Mouse (Mus musculus) embryonic facial prominence, embryonic 15.5 days (tissue): ENCODE results near the gene Hnf4a. TPM values are rescaled to one million over a fixed set of nuclear protein-coding genes. Genes with fewer than 3 reads are reported as not detected.
A peak's percentile ranks its signal among the peaks of the same experiment; 100 is the strongest.

Source experiments
- ATAC-seq: fragments of 200-750 bp; cut with Nextera tagmentation; 2 replicates; pipeline ENCODE4 v1.8.0; 2017; ENCODE audit warnings: low read depth, moderate TSS enrichment; ENCODE audit not compliant: insufficient number of reproducible peaks, low FRiP score, low TSS enrichment
- H3K27ac ChIP-seq: fragments of 300-500 bp; sonication (generic); replicated peaks from 2 replicates; pipeline ENCODE4 v1.5.1; 2015; ENCODE audit warnings: mild to moderate bottlenecking, inconsistent platforms
- H3K27me3 ChIP-seq: fragments of 300-500 bp; sonication (generic); 2 replicates; pipeline ENCODE4 v1.6.1; 2015; ENCODE audit warnings: inconsistent platforms
- H3K36me3 ChIP-seq: fragments of 300-500 bp; sonication (generic); 2 replicates; pipeline ENCODE4 v1.6.1; 2015; ENCODE audit warnings: mild to moderate bottlenecking, inconsistent platforms
- H3K4me1 ChIP-seq: fragments of 300-500 bp; sonication (generic); 2 replicates; pipeline ENCODE4 v1.6.1; 2015; ENCODE audit warnings: inconsistent platforms
- H3K4me2 ChIP-seq: fragments of 300-500 bp; sonication (generic); replicated peaks from 2 replicates; pipeline ENCODE4 v1.6.1; 2015; ENCODE audit warnings: mild to moderate bottlenecking, inconsistent platforms
- H3K4me3 ChIP-seq: fragments of 300-500 bp; sonication (generic); replicated peaks from 2 replicates; pipeline ENCODE4 v1.5.1; 2015; ENCODE audit warnings: mild to moderate bottlenecking, inconsistent platforms
- H3K9ac ChIP-seq: fragments of 300-500 bp; sonication (generic); 2 replicates; pipeline ENCODE4 v1.6.1; 2015; ENCODE audit warnings: inconsistent platforms
- H3K9me3 ChIP-seq: fragments of 300-500 bp; sonication (generic); replicated peaks from 2 replicates; pipeline ENCODE4 v1.6.1; 2016; ENCODE audit warnings: inconsistent platforms
- WGBS: fragments of 180-500 bp; shearing (Covaris S2); methylation state at CpG from one replicate; pipeline ENCODE4 v1.1.7; 2015; 5-methylcytosine and 5-hydroxymethylcytosine counted together
- polyA plus RNA-seq: library from polyadenylated mRNA; unstranded; fragments of >200 nt; fragmentation: Nextera tagmentation; extraction: Ambion mirVana; gene quantifications from 2 replicates; pipeline ENCODE4 v1.2.1, GENCODE M21; 2015

The Hnf4a gene
- polyA plus RNA-seq, 1 experiment from 2014 or later: not detected

DNA sequence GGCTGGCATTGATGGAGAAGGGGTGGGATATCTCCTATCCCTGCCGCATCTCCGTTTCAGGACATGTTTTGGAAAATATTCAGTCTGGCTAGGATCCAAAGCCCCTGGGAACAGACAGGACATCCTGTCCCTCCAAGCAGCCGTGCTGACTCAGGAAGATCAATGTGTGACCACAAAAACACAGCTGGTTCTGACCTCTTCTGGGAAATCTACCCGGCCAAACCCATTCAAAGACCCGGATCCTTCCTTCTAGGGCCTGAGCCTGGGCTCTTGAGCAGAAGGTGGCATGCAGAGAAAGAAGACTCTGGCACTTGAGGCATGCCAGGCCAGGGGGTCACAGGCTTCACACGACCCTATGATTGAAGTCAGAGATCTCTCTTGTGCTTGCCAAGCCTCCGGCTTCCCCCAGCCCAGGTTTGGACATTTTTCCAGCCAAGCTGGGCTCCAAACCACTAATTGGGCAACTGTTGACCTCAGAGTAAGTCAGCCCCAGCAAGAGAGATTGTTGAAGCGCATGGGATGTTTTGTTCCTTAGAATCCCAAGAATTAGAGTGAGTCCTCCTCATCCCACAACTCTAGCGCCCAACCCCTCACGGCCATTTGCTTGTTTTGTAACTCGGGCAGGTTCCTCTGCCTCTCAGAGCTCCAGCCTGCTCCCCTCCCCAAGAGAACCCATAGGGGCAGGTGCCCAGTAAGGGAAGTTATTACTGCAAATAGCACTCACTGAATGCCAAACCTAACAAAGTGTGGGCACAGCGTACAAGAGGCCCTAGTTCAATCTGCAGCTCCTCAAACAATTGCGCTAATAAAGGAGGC, 89.7 kb downstream of the Hnf4a start:
- ATAC-seq: peak; percentile 45; the same call in 1 of the 2 replicates
- Histone ChIP-seq H3K4me2 (no peak overlapping the region), H3K36me3 (no peaks in the 10 kb centered on the region), H3K9me3 (no peaks in the 10 kb centered on the region), H3K27ac (peak overlapping the region; percentile 22; the same call in 1 of the 2 replicates), H3K27me3 (no peaks in the 10 kb centered on the region), H3K4me3 (no peak overlapping the region), H3K4me1 (peaks cover 12% of the 10 kb centered on the region; the same call in 1 of the 2 replicates), H3K9ac (no peak overlapping the region)
- 62% methylated on average over 13 of the region's 13 CpGs for WGBS

GRCm38 (mm10) chr2:163596873-163597155, 90.2 kb downstream of the Hnf4a start:
- Histone ChIP-seq H3K36me3 (no peaks in the 10 kb centered on the region), H3K9ac (no peak overlapping the region), H3K4me1 (peaks cover 16% of the 10 kb centered on the region; the same call in 1 of the 2 replicates), H3K27ac (no peak overlapping the region), H3K4me3 (no peak overlapping the region), H3K4me2 (no peak overlapping the region), H3K27me3 (no peaks in the 10 kb centered on the region), H3K9me3 (no peaks in the 10 kb centered on the region)
- 72% methylated on average over 3 of the region's 3 CpGs for WGBS
- no peak for ATAC-seq

GRCm38 (mm10) chr2:163597661-163598060, 91.1 kb downstream of the Hnf4a start:
- Histone ChIP-seq H3K27me3 (no peaks in the 10 kb centered on the region), H3K4me1 (peaks cover 16% of the 10 kb centered on the region; the same call in 1 of the 2 replicates), H3K4me2 (no peak overlapping the region), H3K4me3 (no peak overlapping the region), H3K9ac (no peak overlapping the region), H3K36me3 (no peaks in the 10 kb centered on the region), H3K9me3 (no peaks in the 10 kb centered on the region), H3K27ac (no peak overlapping the region)
- 45% methylated on average over 4 of the region's 4 CpGs for WGBS
- no peak for ATAC-seq

DNA sequence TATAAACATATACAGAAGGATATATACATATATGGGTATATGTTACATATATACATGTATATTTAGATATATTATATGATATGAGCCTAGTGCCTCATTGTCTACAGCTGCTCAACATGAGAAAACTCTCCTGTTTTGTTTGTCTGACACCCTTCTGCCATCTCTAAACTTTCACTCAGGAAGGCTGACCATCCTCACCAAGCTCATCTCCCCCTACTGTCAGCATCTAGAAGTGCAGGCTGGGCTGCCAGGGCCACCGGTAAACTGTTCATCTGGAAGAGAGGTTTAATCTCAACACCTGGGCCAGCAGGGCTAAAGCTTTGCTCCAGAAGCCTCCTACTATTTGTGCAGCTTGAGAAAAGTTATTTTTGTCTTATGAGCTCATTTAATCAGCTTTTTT, 92.6 kb downstream of the Hnf4a start:
- WGBS: 0% methylated on average over 1 of the region's 1 CpGs
- ATAC-seq: no peak

DNA sequence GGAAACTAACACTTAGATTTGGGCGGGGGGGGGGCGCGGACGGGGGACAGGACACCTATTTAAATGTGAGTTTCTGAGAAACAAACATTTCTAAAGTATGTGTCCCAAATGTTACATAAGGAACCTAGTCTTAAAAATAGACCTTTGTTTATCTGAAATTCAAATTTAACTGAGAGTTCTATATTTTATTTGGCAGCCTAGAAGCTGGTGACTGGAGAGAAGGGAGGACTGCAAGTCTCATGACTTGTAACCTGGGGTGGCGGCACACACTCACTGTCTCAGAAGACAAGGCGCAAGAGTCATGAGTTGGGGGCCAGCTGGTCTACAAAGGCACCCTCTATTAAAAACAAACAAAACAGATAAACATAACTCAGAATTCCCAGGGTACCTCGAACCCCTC, 94.5 kb downstream of the Hnf4a start:
- Histone ChIP-seq H3K4me1 (peaks cover 15% of the 10 kb centered on the region), H3K9me3 (no peaks in the 10 kb centered on the region), H3K27ac (no peak overlapping the region), H3K4me2 (no peak overlapping the region), H3K4me3 (no peak overlapping the region), H3K27me3 (no peaks in the 10 kb centered on the region), H3K9ac (no peak overlapping the region), H3K36me3 (no peaks in the 10 kb centered on the region)
- ATAC-seq: no peak
- 89% methylated on average over 7 of the region's 7 CpGs for WGBS

More for the DNA sequence above, 92.6 kb downstream of the Hnf4a start:
- Histone ChIP-seq H3K4me3 (no peak overlapping the region), H3K9ac (no peak overlapping the region), H3K27me3 (no peaks in the 10 kb centered on the region), H3K4me1 (peaks cover 23% of the 10 kb centered on the region), H3K36me3 (no peaks in the 10 kb centered on the region), H3K9me3 (no peaks in the 10 kb centered on the region), H3K27ac (no peak overlapping the region), H3K4me2 (no peak overlapping the region)

DNA sequence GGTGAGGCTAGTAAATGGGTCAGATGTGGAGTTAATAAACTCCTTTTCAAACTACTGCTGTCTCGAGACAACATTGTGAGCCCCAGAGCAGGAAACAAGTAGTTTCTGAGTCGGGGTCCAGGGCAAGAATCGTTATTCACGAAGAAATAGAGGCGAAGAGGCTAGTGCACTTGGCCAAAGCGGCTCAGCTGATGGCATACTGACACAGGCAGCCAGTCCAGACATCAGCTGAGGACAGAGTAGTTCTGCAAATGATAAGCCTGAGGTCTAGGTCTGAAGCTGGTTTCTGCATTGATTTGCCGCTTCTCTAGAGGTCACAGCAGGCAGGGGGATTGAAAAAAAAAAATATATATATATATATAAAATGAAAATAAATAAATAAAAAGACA, 95.1 kb downstream of the Hnf4a start:
- ATAC-seq: no peak
- 0 out of 2 replicates have a peak overlapping the region, but pooled peaks have one; percentile 9 for H3K9ac ChIP-seq

DNA sequence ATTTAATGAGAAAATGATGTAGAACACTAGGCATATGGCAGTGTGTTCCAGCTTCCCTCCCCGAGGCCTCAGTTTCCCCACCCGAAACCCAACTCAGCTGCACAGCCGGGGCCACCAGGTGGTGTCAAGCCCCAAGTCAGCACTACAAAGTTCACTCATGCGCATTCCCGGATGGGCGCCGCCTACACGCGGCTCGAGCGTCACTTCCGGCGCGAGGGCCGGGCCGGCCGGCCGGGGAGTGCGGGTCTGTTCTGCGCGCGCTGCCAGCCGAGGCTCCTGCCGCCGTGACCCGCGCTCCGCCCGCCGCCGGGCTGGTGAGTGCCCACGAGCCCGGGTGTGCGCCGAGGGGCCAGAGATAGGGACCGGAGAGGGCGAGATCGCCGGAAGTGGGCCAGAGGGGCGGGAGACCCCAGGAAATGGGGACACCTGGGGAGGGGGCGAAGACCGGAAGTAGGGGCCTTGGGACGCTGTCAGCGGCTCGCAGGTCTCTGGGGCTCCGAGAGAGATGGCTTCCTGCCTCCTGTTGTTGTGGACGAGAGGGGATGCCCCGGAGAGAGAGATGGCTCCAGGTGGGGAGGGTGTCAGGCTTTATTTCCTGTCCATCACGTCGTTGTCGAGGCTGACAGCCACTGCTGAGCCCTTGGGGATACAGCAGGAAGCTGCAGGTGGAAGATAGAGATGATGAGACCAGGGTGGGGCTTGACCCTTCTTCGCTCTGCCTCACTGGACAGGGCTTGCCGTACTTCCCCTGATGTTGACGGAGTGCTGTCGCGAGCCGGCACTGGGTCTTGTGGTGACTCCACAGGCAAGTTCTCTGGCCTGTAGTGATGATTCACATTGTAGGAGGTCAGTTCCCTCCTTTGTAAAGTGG, 95.7 kb downstream of the Hnf4a start, which contains the start of gene Ttpal:
Gene Ttpal, plus strand, starts transcription at position 214 of the 871 bp plus-strand sequence.
- peak within 1 kb of the TSS; percentile 93 for H3K9ac ChIP-seq
- under 1% methylated on average over 51 of the region's 57 CpGs for WGBS
- peaks cover 11% of the 10 kb centered on the region for H3K4me1 ChIP-seq
- H3K27me3 ChIP-seq: no peaks in the 10 kb centered on the region
- H3K4me3 ChIP-seq: peak within 1 kb of the TSS; percentile 93
- H3K4me2 ChIP-seq: peak within 1 kb of the TSS; percentile 82
- H3K36me3 ChIP-seq: no peaks in the 10 kb centered on the region
- ATAC-seq: peak; percentile 92
- H3K27ac ChIP-seq: peak within 1 kb of the TSS; percentile 86
- H3K9me3 ChIP-seq: no peaks in the 10 kb centered on the region

More for the DNA sequence above, 95.1 kb downstream of the Hnf4a start:
- 70% methylated on average over 7 of the region's 7 CpGs for WGBS
- no peaks in the 10 kb centered on the region for H3K9me3 ChIP-seq
- peak overlapping the region; percentile 82 for H3K4me2 ChIP-seq
- H3K4me3 ChIP-seq: peak overlapping the region; percentile 93
- H3K27ac ChIP-seq: no peak overlapping the region
- peaks cover 11% of the 10 kb centered on the region for H3K4me1 ChIP-seq
- H3K36me3 ChIP-seq: no peaks in the 10 kb centered on the region
- H3K27me3 ChIP-seq: no peaks in the 10 kb centered on the region

DNA sequence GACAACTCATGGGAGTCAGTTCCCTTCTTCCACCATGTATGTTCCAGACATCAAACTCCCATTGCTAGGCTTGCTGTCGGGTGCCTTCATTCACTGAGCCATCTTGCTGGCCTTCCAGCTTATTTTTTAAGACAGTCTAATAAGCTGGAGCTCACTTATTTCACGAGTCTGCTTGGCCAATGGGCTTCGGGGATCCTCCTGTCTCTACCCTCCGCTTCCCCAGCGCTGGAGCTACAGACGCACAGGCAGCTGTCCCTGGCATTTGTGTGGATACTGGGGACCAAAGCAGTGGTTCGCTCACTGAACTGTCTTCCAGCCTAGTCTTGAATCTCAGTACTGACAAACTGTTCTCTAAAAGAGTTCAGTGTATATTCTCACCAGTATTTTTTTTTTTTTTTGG, 99.6 kb downstream of the Hnf4a start:
- Histone ChIP-seq H3K27ac (no peak overlapping the region), H3K36me3 (peaks cover 23% of the 10 kb centered on the region; the same call in 1 of the 2 replicates), H3K9me3 (no peaks in the 10 kb centered on the region), H3K4me1 (peaks cover 11% of the 10 kb centered on the region), H3K9ac (no peak overlapping the region), H3K4me2 (no peak overlapping the region), H3K4me3 (no peak overlapping the region), H3K27me3 (no peaks in the 10 kb centered on the region)
- WGBS: 84% methylated on average over 7 of the region's 7 CpGs
- ATAC-seq: no peak

DNA sequence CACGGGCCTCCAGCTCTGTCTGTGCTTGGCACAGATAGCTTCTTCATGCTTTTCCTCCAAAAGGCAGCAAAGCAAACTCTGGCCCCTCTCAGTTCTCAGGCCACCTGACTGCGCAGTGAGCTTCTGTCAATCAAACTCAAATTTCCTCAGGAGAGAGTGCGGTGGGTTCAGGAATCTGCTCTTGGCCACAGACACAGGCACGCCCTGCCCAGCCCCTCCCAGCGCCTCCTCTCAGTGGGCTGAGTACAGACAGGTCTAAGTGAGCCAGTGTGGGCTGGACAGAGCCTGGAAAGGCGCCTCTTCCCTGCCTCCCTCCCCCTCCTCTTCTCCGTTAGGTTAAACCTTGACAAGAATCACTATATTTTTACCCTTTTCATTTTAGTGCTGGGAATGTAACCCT, 101.4 kb downstream of the Hnf4a start:
- ATAC-seq: no peak
- H3K4me2 ChIP-seq: no peak overlapping the region
- WGBS: 70% methylated on average over 7 of the region's 7 CpGs
- H3K27me3 ChIP-seq: no peaks in the 10 kb centered on the region
- peaks cover 3% of the 10 kb centered on the region for H3K4me1 ChIP-seq
- H3K36me3 ChIP-seq: peaks cover 36% of the 10 kb centered on the region
- H3K27ac ChIP-seq: no peak overlapping the region
- no peak overlapping the region for H3K4me3 ChIP-seq
- 0 out of 2 replicates have a peak overlapping the region, but pooled peaks have one; percentile 0 for H3K9ac ChIP-seq
- no peaks in the 10 kb centered on the region for H3K9me3 ChIP-seq

DNA sequence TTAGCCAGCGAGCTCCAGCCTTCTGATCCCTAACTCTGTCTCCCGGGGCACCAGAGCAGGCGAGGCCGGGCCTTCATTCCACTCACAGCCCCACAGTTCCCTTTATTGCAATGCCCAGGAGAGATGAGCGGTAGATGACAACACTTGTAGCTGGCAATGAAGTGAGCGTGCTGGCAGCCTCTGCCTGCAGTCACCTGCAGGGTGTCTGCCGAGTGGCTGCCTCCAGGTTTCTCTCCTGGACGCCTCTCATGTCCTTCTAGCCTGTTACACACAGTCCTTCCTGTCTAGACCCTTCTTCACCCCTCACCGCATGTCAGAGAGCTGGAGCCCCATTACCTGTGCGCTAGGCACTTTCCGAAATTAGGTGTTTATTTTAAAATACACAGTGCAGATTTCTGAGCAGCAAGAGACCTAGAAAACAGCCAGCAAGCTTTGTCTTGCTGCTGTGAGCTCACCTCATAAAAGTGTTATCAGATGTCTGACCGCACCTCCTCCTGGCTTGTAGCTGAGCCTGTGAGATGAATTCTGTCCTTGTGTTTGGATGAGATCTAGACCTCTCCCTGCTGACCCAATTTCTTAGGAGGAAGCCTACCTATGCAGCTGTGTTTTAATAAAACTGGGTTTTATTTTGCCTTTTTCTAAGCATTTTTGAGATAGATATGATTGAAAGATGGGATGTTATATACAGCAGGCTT, 102.8 kb downstream of the Hnf4a start:
- ATAC-seq: no peak

GRCm38 (mm10) chr2:163611176-163611575, 104.6 kb downstream of the Hnf4a start:
- Histone ChIP-seq H3K9me3 (no peaks in the 10 kb centered on the region), H3K27me3 (no peaks in the 10 kb centered on the region), H3K4me1 (no peaks in the 10 kb centered on the region), H3K4me2 (no peak overlapping the region), H3K27ac (0 out of 2 replicates have a peak overlapping the region, but pooled peaks have one; percentile 28), H3K9ac (no peak overlapping the region), H3K4me3 (no peak overlapping the region), H3K36me3 (peaks cover 65% of the 10 kb centered on the region)
- WGBS: 63% methylated on average over 9 of the region's 9 CpGs
- no peak for ATAC-seq

More for the DNA sequence above, 102.8 kb downstream of the Hnf4a start:
- H3K27me3 ChIP-seq: no peaks in the 10 kb centered on the region
- no peaks in the 10 kb centered on the region for H3K4me1 ChIP-seq
- H3K27ac ChIP-seq: 0 out of 2 replicates have a peak overlapping the region, but pooled peaks have one; percentile 7
- no peaks in the 10 kb centered on the region for H3K9me3 ChIP-seq
- no peak overlapping the region for H3K4me3 ChIP-seq
- WGBS: 84% methylated on average over 12 of the region's 12 CpGs
- no peak overlapping the region for H3K9ac ChIP-seq
- no peak overlapping the region for H3K4me2 ChIP-seq
- H3K36me3 ChIP-seq: peaks cover 50% of the 10 kb centered on the region
